Mouse (Mus musculus): ENCODE data around the gene Adamtsl4.

DNA sequence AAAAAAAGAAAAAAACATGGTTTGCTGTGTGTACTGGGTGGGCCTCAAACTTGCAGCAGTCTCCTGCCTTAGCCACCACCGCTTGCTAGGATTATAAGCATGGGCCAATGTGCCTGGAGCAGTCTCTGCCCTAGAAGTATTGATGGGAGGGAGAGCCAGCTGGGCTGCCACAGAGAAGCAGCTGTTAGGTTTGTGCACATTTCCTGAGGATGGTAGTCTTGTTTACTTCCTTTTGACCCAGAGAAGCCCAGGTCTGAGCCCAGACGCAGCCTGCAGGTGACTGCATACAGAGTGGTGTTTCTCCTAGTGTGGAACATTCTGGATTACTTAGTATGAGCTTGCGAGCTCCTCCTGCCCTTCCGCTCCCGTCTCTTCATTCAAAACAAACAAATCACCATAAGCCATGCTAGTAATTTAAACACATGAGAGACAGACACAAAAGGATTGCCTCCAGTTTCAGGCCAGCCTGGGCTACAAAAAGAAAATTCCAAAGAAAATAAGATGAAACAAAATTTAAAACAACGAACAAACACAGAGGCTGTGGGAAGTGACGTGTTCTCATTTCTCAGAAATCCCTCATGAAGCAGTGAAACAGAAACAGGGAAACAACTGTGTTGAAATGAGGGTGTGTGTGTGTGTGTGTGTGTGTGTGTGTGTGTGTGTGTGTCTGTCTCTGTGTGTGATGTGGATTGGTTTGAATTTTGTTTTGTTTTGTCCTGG is 19.0 kb downstream of the Adamtsl4 start:
- TF ChIP-seq CTCF (IDR thresholded peaks at IDR 0.05; ENCODE audit: control insufficient read depth, insufficient read depth, insufficient read length) (no peak), MYOG (IDR thresholded peaks at IDR 0.05; ENCODE audit: control insufficient read depth, extremely low read depth, insufficient read length) (no peak), FOSL1 (IDR thresholded peaks at IDR 0.05; ENCODE audit: insufficient read depth, low read length, poor library complexity, severe bottlenecking) (no peak), MYOD1 (IDR thresholded peaks at IDR 0.05; ENCODE audit: control insufficient read depth, insufficient read length, low read depth) (no peak), MAX (IDR thresholded peaks at IDR 0.05) (no peak)

Measured in C2C12 (cell line).